Mouse (Mus musculus) olfactory bulb, adult 2 months (tissue): ENCODE measurements around the gene Eif6. TPM values are rescaled to one million over a fixed set of nuclear protein-coding genes. Genes with fewer than 3 reads are reported as not detected.

Experiments used
- H3K27ac ChIP-seq: fragments of 200-500 bp; 2 replicates; pipeline ENCODE4 v1.5.1; 2012; ENCODE audit warnings: low read depth, low read length; ENCODE audit not compliant: insufficient read depth
- H3K4me1 ChIP-seq: fragments of 200-500 bp; 2 replicates; pipeline ENCODE4 v1.6.1; 2012; ENCODE audit warnings: low read length; ENCODE audit not compliant: control insufficient read depth, insufficient read depth
- H3K4me3 ChIP-seq: fragments of 200-500 bp; 2 replicates; pipeline ENCODE4 v1.5.1; 2012; ENCODE audit warnings: mild to moderate bottlenecking, low read depth, low read length, moderate library complexity; ENCODE audit not compliant: insufficient read depth
- CTCF ChIP-seq: fragments of 200-500 bp; IDR thresholded peaks from 2 replicates; pipeline ENCODE4 v1.5.1; 2012; ENCODE audit warnings: low read depth, mild to moderate bottlenecking, low read length, moderate library complexity; ENCODE audit not compliant: insufficient read depth
- POLR2A ChIP-seq: fragments of 200-500 bp; IDR thresholded peaks from 2 replicates; pipeline ENCODE4 v1.6.1; 2012; ENCODE audit warnings: mild to moderate bottlenecking, low read depth, low read length, moderate library complexity; ENCODE audit not compliant: insufficient read depth
- WGBS: fragments of 180-500 bp; shearing (Covaris S2); methylation state at CpG from one replicate; pipeline ENCODE4 v1.1.7; 2018; 5-methylcytosine and 5-hydroxymethylcytosine counted together
- polyA plus RNA-seq: library from polyadenylated mRNA; stranded (reverse); fragments of >200 nt; gene quantifications from 2 replicates; pipeline ENCODE4 v1.2.4, GENCODE M21; 2012; ENCODE audit warnings: low replicate concordance; ENCODE audit not compliant: missing spikeins, insufficient read depth, insufficient read length

The Eif6 gene
- polyA plus RNA-seq, 1 experiment = not detected

DNA sequence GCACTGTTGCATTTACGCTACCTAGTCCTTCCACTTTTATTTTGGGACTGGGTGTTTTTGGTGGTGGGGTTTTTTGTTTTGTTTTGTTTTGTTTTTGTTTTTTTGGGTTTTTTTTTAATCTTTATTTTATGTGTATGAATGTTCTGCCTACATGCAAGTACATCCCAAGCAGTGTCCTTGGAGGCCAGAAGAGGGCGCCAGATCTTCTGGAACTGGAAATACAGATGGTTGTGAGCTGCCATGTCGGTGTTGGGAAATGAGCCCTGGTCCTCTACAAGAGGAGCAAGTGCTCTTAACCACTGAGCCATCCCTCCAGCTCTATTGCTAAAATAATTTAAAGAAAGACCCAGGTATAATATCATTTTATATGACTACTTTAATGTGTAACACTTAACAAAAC lies 24.0 kb downstream of the Eif6 start:
- H3K27ac ChIP-seq = no peak overlapping the region
- no peak overlapping the region for H3K4me3 ChIP-seq
- peaks cover 7% of the 10 kb centered on the region for H3K4me1 ChIP-seq
- no peak for TF ChIP-seq CTCF
- no peak for TF ChIP-seq POLR2A
- 60% methylated on average over 3 of the region's 3 CpGs for WGBS

DNA sequence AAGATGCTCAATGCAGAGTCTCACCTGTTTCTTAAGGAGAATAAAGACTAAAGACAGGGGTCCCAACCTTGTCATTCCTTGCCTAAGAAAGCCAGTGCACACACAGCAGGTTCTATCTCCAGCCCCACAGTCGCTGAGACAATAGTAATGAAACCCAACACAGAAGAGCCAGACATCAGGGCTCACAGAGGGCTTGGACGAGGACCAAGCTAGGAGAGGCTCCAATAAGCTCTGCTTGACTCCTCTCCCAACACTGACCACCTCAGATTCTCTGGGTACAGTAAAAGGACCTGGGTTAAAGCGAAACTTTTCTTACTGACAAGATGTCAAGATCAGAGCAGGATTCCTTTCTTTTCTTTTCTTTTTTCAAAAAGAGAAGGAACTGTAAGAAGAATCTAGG lies 28.1 kb downstream of the Eif6 start:
- TF ChIP-seq POLR2A (no peak), CTCF (no peak)
- no peak overlapping the region for H3K27ac ChIP-seq
- no peaks in the 10 kb centered on the region for H3K4me1 ChIP-seq
- 51% methylated on average over 3 of the region's 3 CpGs for WGBS
- no peak overlapping the region for H3K4me3 ChIP-seq

DNA sequence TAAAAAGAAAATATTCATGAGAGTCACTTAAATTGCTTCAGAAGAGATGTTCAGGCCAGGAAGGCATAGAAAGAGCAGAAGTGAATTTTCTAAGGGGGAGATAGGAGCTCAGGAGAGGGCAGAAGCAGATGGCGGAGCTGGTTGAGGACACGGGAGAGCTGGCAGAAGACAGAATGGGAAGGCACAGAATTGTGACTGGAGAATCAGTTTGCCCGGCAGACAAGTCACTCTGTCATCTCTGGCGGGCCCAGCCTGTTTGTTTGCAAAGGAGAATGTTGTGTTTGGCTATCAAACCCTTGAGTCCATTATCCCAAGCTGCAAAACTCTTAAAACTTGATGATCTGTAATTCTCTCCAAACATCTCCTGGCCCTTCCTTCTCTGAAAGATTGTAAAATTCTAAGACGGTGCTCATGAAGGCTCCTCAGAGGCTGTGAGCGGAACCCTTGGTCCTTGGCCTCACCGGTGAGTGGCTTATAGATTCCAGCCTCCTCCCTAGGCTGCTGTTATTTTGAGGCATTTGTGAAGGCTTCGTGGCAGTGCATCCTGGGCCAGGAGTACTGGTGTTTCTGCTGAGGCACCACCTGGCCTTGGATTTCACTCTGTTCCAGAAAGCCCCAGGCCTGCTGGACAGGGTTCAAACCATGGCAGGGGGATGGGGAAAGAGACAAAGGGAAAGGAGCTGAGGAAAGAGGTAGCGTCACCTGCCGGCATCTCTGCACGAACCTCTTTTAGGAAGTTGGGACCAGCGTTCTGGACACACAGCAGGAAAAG lies 31.9 kb downstream of the Eif6 start:
- H3K27ac ChIP-seq = no peak overlapping the region
- H3K4me1 ChIP-seq = peaks cover 6% of the 10 kb centered on the region; the same call in 1 of the 2 replicates
- TF ChIP-seq POLR2A (no peak), CTCF (no peak)
- H3K4me3 ChIP-seq = no peak overlapping the region
- WGBS = 88% methylated on average over 12 of the region's 12 CpGs

DNA sequence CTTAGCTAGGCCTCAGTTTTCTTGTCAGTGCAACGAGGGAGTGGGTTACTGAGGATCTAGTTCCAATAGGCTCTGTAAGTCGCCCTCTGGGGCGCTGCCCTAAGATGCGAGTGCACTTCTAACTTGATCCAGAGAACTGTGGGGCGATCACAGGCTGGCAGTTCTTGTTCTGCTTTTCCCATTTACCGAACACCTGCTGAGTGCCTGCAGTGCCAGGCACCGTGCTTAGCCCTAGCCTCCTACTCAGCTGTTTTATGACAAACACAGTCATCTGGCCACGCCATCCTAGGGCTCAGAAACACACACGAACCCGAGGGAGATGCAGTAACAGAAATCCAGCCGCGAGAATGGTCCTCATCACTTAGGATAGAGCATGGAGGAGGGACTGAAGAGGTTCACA lies 33.8 kb downstream of the Eif6 start:
- Histone ChIP-seq H3K4me3 (no peak overlapping the region), H3K4me1 (peaks cover 11% of the 10 kb centered on the region), H3K27ac (no peak overlapping the region)
- TF ChIP-seq POLR2A (no peak), CTCF (no peak)
- 44% methylated on average over 12 of the region's 12 CpGs for WGBS

DNA sequence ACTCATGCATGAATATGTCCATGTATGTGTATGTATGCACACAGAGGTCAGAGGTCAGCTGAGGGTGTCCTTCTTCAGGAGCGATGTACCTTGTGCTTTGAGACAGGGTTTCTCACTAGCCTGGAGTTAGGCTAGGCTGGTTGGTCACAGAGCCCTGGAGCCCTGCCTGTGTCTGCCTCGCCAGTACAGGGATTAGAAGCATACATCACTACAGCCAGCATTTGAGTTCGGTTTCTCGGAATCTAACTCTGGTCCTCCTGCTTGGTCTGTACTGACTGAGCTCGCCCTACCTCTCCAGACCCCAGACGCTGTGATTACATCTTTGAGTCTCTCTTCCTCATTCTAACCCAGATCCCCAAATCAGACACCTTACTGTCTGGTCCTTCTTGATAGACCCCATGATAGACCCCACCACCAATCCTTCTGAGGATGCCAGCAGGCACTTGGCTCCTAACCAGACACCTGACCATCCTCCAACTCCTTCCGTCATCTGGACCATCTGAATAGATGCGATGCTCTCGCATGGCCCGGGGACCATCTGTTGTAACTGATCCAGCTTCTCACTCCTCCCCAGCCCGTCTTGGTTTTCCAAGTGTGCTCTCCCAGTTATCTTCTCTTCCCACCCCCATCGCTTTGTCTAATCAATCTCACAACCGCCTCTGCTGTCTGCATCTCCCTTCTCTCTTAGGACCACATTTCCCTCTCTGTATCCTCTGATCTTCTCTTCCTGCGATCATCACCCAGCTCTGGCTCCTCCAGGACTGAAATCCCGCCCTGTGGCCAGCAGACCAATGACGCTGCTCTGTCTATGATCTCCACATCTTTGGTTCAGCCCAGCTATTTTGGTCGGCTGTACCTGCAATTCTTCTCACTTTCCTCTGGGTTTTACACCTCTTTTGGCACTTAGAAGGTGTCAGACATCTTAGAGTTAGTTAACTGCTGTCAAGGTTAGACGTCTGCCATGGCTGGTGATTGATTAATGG lies 38.5 kb downstream of the Eif6 start:
- Histone ChIP-seq H3K4me1 (peaks cover 20% of the 10 kb centered on the region), H3K27ac (no peak overlapping the region), H3K4me3 (no peak overlapping the region)
- 73% methylated on average over 18 of the region's 18 CpGs for WGBS
- TF ChIP-seq CTCF (no peak), POLR2A (no peak)

DNA sequence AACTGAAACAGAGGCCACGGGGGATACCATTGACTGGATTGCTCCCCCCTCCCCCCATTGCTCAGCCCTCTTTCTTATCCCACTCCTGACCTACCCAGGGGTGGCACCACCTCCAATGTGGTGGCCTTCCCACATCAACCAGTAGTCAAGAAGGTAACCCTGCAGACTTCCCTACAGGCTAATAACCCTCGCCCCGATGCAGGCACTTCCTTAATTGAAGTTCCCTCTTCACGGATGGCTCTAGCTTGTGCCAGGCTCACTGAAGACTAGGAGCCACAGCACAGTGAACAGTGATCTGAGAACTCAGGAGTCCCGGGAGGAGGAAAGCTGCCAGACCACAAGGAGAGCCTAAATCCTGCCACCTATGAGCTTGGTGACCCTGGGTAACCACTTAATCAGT lies 39.8 kb downstream of the Eif6 start:
- TF ChIP-seq CTCF (no peak), POLR2A (no peak)
- H3K27ac ChIP-seq = no peak overlapping the region
- H3K4me1 ChIP-seq = peaks cover 16% of the 10 kb centered on the region
- H3K4me3 ChIP-seq = no peak overlapping the region
- WGBS = 72% methylated on average over 5 of the region's 5 CpGs

DNA sequence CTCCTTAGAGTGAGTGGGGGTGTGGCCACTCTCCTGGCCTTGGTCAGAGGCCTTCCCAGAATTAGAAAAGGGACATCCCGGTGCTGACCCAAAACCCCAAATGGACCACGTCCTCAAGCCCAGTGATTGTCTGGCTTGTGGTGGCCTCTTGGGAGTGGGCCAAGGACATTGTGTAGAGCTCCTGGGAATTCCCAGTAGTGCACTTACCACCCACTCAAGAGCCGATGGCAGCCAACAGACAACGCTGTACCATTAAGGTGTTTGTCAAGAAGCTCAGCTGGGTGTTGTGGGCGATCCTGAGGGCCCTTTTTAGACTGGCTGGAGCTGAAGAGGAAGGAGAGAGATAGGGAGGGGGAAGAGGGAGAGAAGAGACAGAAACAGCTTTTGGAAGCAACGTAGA lies 42.2 kb downstream of the Eif6 start:
- WGBS = 38% methylated on average over 6 of the region's 6 CpGs
- Histone ChIP-seq H3K4me1 (peaks cover 19% of the 10 kb centered on the region), H3K27ac (no peak overlapping the region)

DNA sequence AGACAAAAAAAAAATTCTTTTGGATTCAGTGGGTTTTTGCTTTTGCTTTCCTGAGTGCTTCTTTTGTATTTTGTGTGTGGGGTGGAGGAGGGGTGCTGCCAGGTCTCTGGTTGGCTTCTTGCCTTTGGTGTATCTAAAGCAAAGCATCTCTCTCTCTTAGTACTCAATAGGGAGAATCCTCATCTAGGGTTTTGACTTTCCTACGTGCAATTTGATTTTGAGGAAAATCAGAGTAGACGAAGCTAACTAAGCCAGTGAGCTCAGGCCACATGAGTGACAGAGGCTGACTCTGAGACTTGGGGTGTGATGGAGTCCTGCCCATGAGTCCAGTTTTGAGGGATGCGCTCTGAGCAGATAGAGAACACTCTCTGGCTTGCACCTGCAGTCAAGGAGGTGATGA lies 47.2 kb downstream of the Eif6 start:
- TF ChIP-seq CTCF = no peak
- no peak for TF ChIP-seq POLR2A
- H3K4me3 ChIP-seq = no peak overlapping the region
- WGBS = 80% methylated on average over 3 of the region's 3 CpGs
- no peak overlapping the region for H3K27ac ChIP-seq
- H3K4me1 ChIP-seq = peaks cover 23% of the 10 kb centered on the region

More for the DNA sequence above, 42.2 kb downstream of the Eif6 start:
- TF ChIP-seq POLR2A = no peak
- H3K4me3 ChIP-seq = no peak overlapping the region

DNA sequence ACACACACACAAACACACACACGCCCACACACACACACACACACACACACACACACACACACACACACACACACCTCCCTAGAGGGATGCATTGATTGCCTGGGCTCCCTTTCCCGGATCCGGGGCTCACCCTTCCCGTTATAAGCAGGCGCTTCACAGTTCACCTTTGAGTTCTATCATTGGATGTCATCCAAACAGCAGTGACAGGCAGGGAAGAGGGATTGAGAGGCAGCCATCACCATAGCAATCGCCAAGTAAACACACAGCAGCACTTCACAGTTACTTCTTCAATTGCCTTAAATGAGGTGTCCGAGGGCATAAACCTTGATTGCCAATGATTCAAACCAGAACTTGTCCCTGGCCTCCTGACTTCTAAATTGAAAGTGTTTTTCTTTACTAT lies 47.7 kb downstream of the Eif6 start:
- no peak overlapping the region for H3K27ac ChIP-seq
- H3K4me3 ChIP-seq = no peak overlapping the region
- TF ChIP-seq POLR2A (no peak), CTCF (no peak)
- H3K4me1 ChIP-seq = peaks cover 20% of the 10 kb centered on the region
- 54% methylated on average over 7 of the region's 7 CpGs for WGBS
